Mouse (Mus musculus): ENCODE results near the gene Col4a2.

GRCm38 (mm10) chr8:11452974-11453373 lies 140.4 kb downstream of the Col4a2 start:
- no peak for TF ChIP-seq CTCF (IDR thresholded peaks at IDR 0.05)
- TF ChIP-seq EP300 (IDR thresholded peaks at IDR 0.05): no peak
